Mouse (Mus musculus): ENCODE data around the gene Pccb.

DNA sequence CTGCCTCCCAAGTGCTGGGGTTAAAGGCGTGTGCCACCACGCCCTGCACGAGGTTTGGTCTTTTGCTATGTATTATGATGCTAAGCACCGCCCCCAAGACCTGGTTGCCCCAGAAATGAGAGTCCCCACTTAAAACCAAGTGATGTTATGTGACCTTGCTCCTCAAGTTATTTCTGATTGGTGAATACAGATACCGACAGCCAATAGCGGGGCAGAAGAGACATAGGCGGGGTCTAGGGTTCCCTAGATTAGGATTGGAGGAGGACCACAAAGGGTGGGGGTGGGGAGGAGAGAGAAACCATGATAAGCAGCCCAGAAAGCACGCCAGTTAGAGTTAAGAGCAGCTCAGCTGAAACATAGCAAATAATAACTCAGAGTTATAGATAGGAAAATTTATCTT is 31.9 kb downstream of the Pccb start:
- TF ChIP-seq POLR2A (IDR thresholded peaks at IDR 0.05; ENCODE audit: insufficient read depth, low read depth, low read length) (no peak), CTCF (IDR thresholded peaks at IDR 0.05; ENCODE audit: insufficient read depth, low read depth, low read length) (no peak)

All from olfactory bulb, adult 2 months (tissue).